Mouse (Mus musculus) kidney, embryonic 16.5 days (tissue): ENCODE results near the gene Olfr352. TPM values are rescaled to one million over a fixed set of nuclear protein-coding genes. Genes with fewer than 3 reads are reported as not detected.

ENCODE experiments used
- ATAC-seq: fragments of 200-750 bp; cut with Nextera tagmentation; 2 replicates; pipeline ENCODE4 v1.8.0; 2017; ENCODE audit warnings: moderate TSS enrichment; ENCODE audit not compliant: low FRiP score, low TSS enrichment
- H3K27ac ChIP-seq: fragments of 300-500 bp; sonication (generic); 2 replicates; pipeline ENCODE4 v1.5.1; 2014; ENCODE audit warnings: low read length
- H3K27me3 ChIP-seq: fragments of 300-500 bp; sonication (generic); 2 replicates; pipeline ENCODE4 v1.6.1; 2014; ENCODE audit warnings: low read length, control low read depth, mixed read lengths; ENCODE audit not compliant: insufficient read depth
- H3K36me3 ChIP-seq: fragments of 300-500 bp; sonication (generic); 2 replicates; pipeline ENCODE4 v1.6.1; 2014; ENCODE audit warnings: low read length, control low read depth, mixed read lengths; ENCODE audit not compliant: insufficient read depth
- H3K4me1 ChIP-seq: fragments of 300-500 bp; sonication (generic); 2 replicates; pipeline ENCODE4 v1.6.1; 2014; ENCODE audit warnings: low read length, control low read depth, mixed read lengths; ENCODE audit not compliant: insufficient read depth
- H3K4me2 ChIP-seq: fragments of 300-500 bp; sonication (generic); replicated peaks from 2 replicates; pipeline ENCODE4 v1.6.1; 2014; ENCODE audit warnings: low read depth, low read length
- H3K4me3 ChIP-seq: fragments of 300-500 bp; sonication (generic); 2 replicates; pipeline ENCODE4 v1.5.1; 2014; ENCODE audit warnings: mild to moderate bottlenecking, low read length
- H3K9ac ChIP-seq: fragments of 300-500 bp; sonication (generic); replicated peaks from 2 replicates; pipeline ENCODE4 v1.6.1; 2014; ENCODE audit warnings: low read length
- H3K9me3 ChIP-seq: fragments of 300-500 bp; sonication (generic); 2 replicates; pipeline ENCODE4 v1.6.1; 2016; ENCODE audit warnings: low read length, control low read depth
- WGBS: fragments of 180-500 bp; shearing (Covaris S2); extraction: QIAGEN DNeasy Blood & Tissue Kit; methylation state at CpG from one replicate; pipeline ENCODE4 v1.1.7; 2014; 5-methylcytosine and 5-hydroxymethylcytosine counted together
- polyA plus RNA-seq: library from polyadenylated mRNA; unstranded; fragments of >200 nt; fragmentation: Nextera tagmentation; extraction: Ambion mirVana; gene quantifications from 2 replicates; pipeline ENCODE4 v1.2.1, GENCODE M21; 2015

The Olfr352 gene
- polyA plus RNA-seq: not detected in 2 replicates

- Histone ChIP-seq H3K36me3 (no peaks in the 10 kb centered on the region), H3K4me3 (no peak within 1 kb of the TSS), H3K9me3 (peaks cover 14% of the 10 kb centered on the region; the same call in 1 of the 2 replicates), H3K4me1 (no peaks in the 10 kb centered on the region), H3K4me2 (no peak within 1 kb of the TSS), H3K9ac (no peak within 1 kb of the TSS), H3K27ac (no peak within 1 kb of the TSS), H3K27me3 (no peaks in the 10 kb centered on the region)
- 81% methylated on average over 1 of the region's 1 CpGs for WGBS
- ATAC-seq: no peak
Observed at GRCm38 (mm10) chr2:36868160-36868559, at the start of gene Olfr352. Olfr352 (plus strand) TSS chr2:36868460.

- ATAC-seq: no peak
- no peak within 1 kb of the TSS for H3K27ac ChIP-seq
- H3K9me3 ChIP-seq: peaks cover 8% of the 10 kb centered on the region; the same call in 1 of the 2 replicates
- no peak within 1 kb of the TSS for H3K4me3 ChIP-seq
- no peaks in the 10 kb centered on the region for H3K27me3 ChIP-seq
- no peak within 1 kb of the TSS for H3K4me2 ChIP-seq
- 83% methylated on average over 1 of the region's 1 CpGs for WGBS
- no peaks in the 10 kb centered on the region for H3K36me3 ChIP-seq
- H3K9ac ChIP-seq: no peak within 1 kb of the TSS
- H3K4me1 ChIP-seq: no peaks in the 10 kb centered on the region
Observed at GRCm38 (mm10) chr2:36846010-36846409, 22.2 kb upstream of the Olfr352 start, which contains the start of gene Olfr350. Olfr350 (plus strand) TSS chr2:36846310.

DNA sequence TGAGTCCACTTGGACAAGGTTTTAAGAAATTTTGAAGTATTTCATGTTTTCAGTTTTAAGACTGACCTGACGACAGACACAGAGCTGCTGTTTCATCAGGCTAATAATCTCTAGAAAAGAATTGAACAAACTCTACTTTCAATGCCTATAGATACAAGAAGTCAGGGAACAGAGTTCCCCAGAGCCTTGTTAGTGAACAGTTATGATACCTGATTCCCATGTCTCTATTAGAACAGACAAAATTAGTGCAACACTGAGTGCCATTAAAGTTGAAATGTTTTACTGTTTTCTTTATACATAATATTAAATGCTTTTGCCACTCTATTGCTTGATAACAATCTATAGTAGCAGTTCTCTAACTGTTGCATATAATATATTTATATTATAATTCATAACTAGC is 5.7 kb upstream of the Olfr352 start, which contains the start of gene Olfr351:
Gene Olfr351, minus strand, starts transcription at position 101 of the 400 bp plus-strand sequence.
- 88% methylated on average over 1 of the region's 1 CpGs for WGBS
- Histone ChIP-seq H3K36me3 (no peaks in the 10 kb centered on the region), H3K4me1 (no peaks in the 10 kb centered on the region), H3K9me3 (peaks cover 13% of the 10 kb centered on the region), H3K9ac (no peak within 1 kb of the TSS), H3K27me3 (no peaks in the 10 kb centered on the region), H3K4me2 (no peak within 1 kb of the TSS), H3K4me3 (no peak within 1 kb of the TSS), H3K27ac (no peak within 1 kb of the TSS)
- no peak for ATAC-seq

DNA sequence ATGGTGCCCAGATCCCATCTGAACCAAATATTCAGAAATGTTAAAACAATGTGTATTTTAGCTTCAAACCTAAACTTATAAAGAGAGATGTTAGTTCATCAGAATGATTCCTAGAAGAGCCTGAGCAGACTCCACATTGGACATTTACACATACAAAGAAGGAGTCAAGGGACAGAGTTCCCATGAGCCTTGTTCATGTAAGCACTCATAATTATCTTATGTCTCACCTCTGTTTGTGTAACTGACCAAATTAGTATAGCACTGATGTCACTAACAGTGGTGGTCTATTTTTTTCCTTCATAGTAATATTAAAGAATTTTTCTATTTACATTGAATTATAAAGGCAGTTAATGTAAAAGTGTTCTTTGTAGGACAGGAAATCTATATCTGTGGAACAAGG is 24.6 kb downstream of the Olfr352 start, which contains the start of gene Olfr353:
Gene Olfr353, minus strand, starts transcription at position 101 of the 400 bp plus-strand sequence.
- no peak within 1 kb of the TSS for H3K27ac ChIP-seq
- no peak for ATAC-seq
- H3K27me3 ChIP-seq: no peaks in the 10 kb centered on the region
- no peaks in the 10 kb centered on the region for H3K4me1 ChIP-seq
- no peaks in the 10 kb centered on the region for H3K36me3 ChIP-seq
- H3K9ac ChIP-seq: no peak within 1 kb of the TSS
- H3K4me3 ChIP-seq: no peak within 1 kb of the TSS
- H3K9me3 ChIP-seq: peaks cover 9% of the 10 kb centered on the region; the same call in 1 of the 2 replicates
- H3K4me2 ChIP-seq: no peak within 1 kb of the TSS

DNA sequence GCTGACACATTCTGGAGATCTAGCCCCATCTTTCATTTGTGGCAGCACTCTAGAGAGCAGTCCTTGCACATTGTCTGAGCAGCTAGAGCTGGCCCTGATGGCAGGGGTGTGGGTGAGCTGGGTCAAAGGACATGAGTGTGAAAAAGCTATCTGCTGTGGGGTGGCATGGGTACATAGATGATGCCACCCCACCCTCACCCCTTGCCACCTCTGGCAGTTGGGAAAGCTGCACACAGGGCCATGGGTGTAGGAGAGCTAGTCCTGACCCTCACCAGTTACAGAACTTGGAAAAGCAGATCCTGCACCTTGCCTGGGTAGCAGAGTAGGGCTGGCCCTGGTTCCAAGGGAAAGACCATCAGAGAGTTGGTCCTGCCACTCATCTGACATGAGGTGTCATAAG is 28.9 kb downstream of the Olfr352 start:
- no peak for ATAC-seq
- Histone ChIP-seq H3K4me3 (no peak overlapping the region), H3K27ac (no peak overlapping the region), H3K4me1 (no peaks in the 10 kb centered on the region), H3K9ac (no peak overlapping the region), H3K9me3 (peaks cover 12% of the 10 kb centered on the region), H3K36me3 (no peaks in the 10 kb centered on the region), H3K4me2 (no peak overlapping the region), H3K27me3 (no peaks in the 10 kb centered on the region)

DNA sequence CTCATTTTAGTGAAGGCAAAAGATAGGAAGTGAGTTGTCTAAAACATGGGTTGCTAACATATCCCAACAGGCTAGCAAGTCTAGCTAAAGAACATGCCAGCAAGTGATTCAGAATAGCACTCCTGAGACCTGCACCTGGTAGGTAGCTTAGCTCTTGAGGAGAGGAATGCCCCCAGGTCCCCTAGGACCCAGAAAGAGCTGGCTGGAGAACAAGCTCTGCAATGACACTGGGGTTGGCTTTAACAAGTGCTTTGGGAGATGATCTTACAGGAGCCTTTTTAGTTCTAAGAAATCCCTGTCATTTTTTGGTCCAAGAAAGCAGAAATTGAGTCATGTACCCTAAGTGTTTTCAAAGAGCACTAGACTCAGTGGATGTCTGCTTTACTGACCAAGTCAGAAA is 37.1 kb downstream of the Olfr352 start, which contains the start of gene Olfr354:
Gene Olfr354, plus strand, starts transcription at position 301 of the 400 bp plus-strand sequence.
- Histone ChIP-seq H3K4me1 (no peaks in the 10 kb centered on the region), H3K27ac (no peak within 1 kb of the TSS), H3K4me2 (no peak within 1 kb of the TSS), H3K27me3 (no peaks in the 10 kb centered on the region), H3K4me3 (no peak within 1 kb of the TSS), H3K9ac (no peak within 1 kb of the TSS), H3K36me3 (no peaks in the 10 kb centered on the region), H3K9me3 (no peaks in the 10 kb centered on the region; the same call in 1 of the 2 replicates)
- ATAC-seq: no peak

Other genes starting within 250 kb of the Olfr352 start
- not detected in 2 replicates for gene Olfr345, start 228.4 kb upstream of the Olfr352 start, polyA plus RNA-seq
- gene Olfr346, start 182.7 kb upstream of the Olfr352 start, polyA plus RNA-seq: not detected in 2 replicates
- gene Olfr347, start 136.6 kb upstream of the Olfr352 start, polyA plus RNA-seq: not detected in 2 replicates
- not detected in 2 replicates for gene Olfr348, start 84.2 kb upstream of the Olfr352 start, polyA plus RNA-seq
- not detected in 2 replicates for gene Olfr50, start 77.9 kb upstream of the Olfr352 start, polyA plus RNA-seq
- gene Olfr3, start 51.4 kb upstream of the Olfr352 start, polyA plus RNA-seq: not detected in 2 replicates
- gene Olfr350, start 22.1 kb upstream of the Olfr352 start, polyA plus RNA-seq: not detected in 2 replicates
- not detected in 2 replicates for gene Olfr351, start 5.8 kb upstream of the Olfr352 start, polyA plus RNA-seq
- gene Olfr353, start 24.5 kb downstream of the Olfr352 start, polyA plus RNA-seq: not detected in 2 replicates
- gene Olfr354, start 37.2 kb downstream of the Olfr352 start, polyA plus RNA-seq: not detected in 2 replicates
- gene Olfr355, start 60.4 kb downstream of the Olfr352 start, polyA plus RNA-seq: not detected in 2 replicates
- gene Olfr356, start 68.7 kb downstream of the Olfr352 start, polyA plus RNA-seq: not detected in 2 replicates
- not detected in 2 replicates for gene Olfr357, start 125.4 kb downstream of the Olfr352 start, polyA plus RNA-seq
- not detected in 2 replicates for gene Olfr358, start 140.9 kb downstream of the Olfr352 start, polyA plus RNA-seq
- gene Olfr360, start 197.3 kb downstream of the Olfr352 start, polyA plus RNA-seq: not detected in 2 replicates
- gene Olfr361, start 220.8 kb downstream of the Olfr352 start, polyA plus RNA-seq: not detected in 2 replicates
- not detected in 2 replicates for gene Olfr362, start 249.4 kb downstream of the Olfr352 start, polyA plus RNA-seq